Comparison of ENCODE assay signal across 15 mouse cellular contexts in genomic region chr5:129071761-129072280, GRCm38 (mm10). TPM values are rescaled to one million over a fixed set of nuclear protein-coding genes. Genes with fewer than 3 reads are reported as not detected.
DNase-seq lines count a peak whose midpoint lies in the region; ATAC-seq lines count a peak whose summit lies in the region.
"Had no signal": no experiment of that assay in that cellular context is flagged by ENCODE, and none has a peak within 500 bp of the region (broad histone marks: within the 10 kb centered on the region; RNA-seq: fewer than 3 reads in every experiment).

No protein-coding gene starts in this region.

- no peak overlapping the region for H3K4me3 ChIP-seq in neural tube, embryonic 15.5 days (replicated peaks)
- H3K4me3 ChIP-seq in limb, embryonic 15.5 days, result no peak overlapping the region
- H3K4me3 ChIP-seq: kidney, embryonic 15.5 days had no signal

- no peak overlapping the region for H3K4me2 ChIP-seq in neural tube, embryonic 15.5 days
- no peak overlapping the region for H3K4me2 ChIP-seq in limb, embryonic 15.5 days
- H3K4me2 ChIP-seq: kidney, embryonic 15.5 days had no signal

- no peaks in the 10 kb centered on the region for H3K9me3 ChIP-seq in neural tube, embryonic 15.5 days (replicated peaks)
- H3K9me3 ChIP-seq in limb, embryonic 15.5 days, result no peaks in the 10 kb centered on the region
- H3K9me3 ChIP-seq: kidney, embryonic 15.5 days had no signal

- no peaks in the 10 kb centered on the region for H3K36me3 ChIP-seq in neural tube, embryonic 15.5 days
- H3K36me3 ChIP-seq in limb, embryonic 15.5 days, result no peaks in the 10 kb centered on the region
- H3K36me3 ChIP-seq: kidney, embryonic 15.5 days had no signal

- no peak overlapping the region for H3K9ac ChIP-seq in neural tube, embryonic 15.5 days (replicated peaks)
- no peak overlapping the region for H3K9ac ChIP-seq in limb, embryonic 15.5 days
- H3K9ac ChIP-seq: kidney, embryonic 15.5 days had no signal

- ATAC-seq in neural tube, embryonic 15.5 days (ENCODE audit: low FRiP score), result no peak
- no peak for ATAC-seq in limb, embryonic 15.5 days (ENCODE audit: insufficient number of reproducible peaks, low FRiP score, low TSS enrichment, low read depth)

- DNase-seq in heart, postnatal 4 days, result peak; percentile 13
- DNase-seq in heart, adult 11 months, result no peak
- no peak for DNase-seq in neural tube, embryonic 10.5 days (ENCODE audit: extremely low spot score, low spot score)
- DNase-seq in cerebellum, adult 9-11 months, result peak; percentile 31
- no peak for DNase-seq in urinary bladder, adult 18-20 months (ENCODE audit: low spot score in 2 of 2)
- no peak for DNase-seq in kidney, postnatal 4 days
- DNase-seq: heart, postnatal 36 days; liver; lung, postnatal 14 days; right cerebral cortex, postnatal 14 days; thymus, postnatal 36 days had no signal

- peaks cover 18% of the 10 kb centered on the region for H3K4me1 ChIP-seq in neural tube, embryonic 15.5 days
- H3K4me1 ChIP-seq in limb, embryonic 15.5 days, result peaks cover 7% of the 10 kb centered on the region

- WGBS in neural tube, embryonic 15.5 days, result 56% methylated on average over 14 of the region's 14 CpGs
- 53% methylated on average over 14 of the region's 14 CpGs for WGBS in limb, embryonic 15.5 days

- H3K27ac ChIP-seq in neural tube, embryonic 15.5 days (replicated peaks), result peak overlapping the region; percentile 28; the same call in 1 of the 2 replicates
- H3K27ac ChIP-seq in limb, embryonic 15.5 days, result peak overlapping the region; percentile 55
- H3K27ac ChIP-seq: kidney, embryonic 15.5 days had no signal

- no peaks in the 10 kb centered on the region for H3K27me3 ChIP-seq in neural tube, embryonic 15.5 days (replicated peaks)
- H3K27me3 ChIP-seq in limb, embryonic 15.5 days, result no peaks in the 10 kb centered on the region

RNA-seq across cellular contexts. Expression of gene Adgrd1, which starts 24.7 kb away (rescaled TPM):
- total RNA-seq in heart, postnatal 4 days (2021), result 1 to 10 TPM; 6.2 to 6.5 TPM
- polyA plus RNA-seq in neural tube, embryonic 15.5 days (2015; fragmentation: Nextera tagmentation; extraction: Ambion mirVana), result 0.38 and 0.69 TPM in 2 replicates
- 2.4 and 3.7 TPM in 2 replicates for polyA plus RNA-seq in limb, embryonic 15.5 days (2015; fragmentation: Nextera tagmentation; extraction: Ambion mirVana)
- total RNA-seq: monocyte, adult 5-6 weeks had no signal

RNA-seq across cellular contexts. Expression of gene Ran, which starts 52.0 kb away (rescaled TPM):
- total RNA-seq in heart, postnatal 4 days (2021), result 100 to 1,000 TPM; 192 to 200 TPM
- 311 and 368 TPM in 2 replicates for polyA plus RNA-seq in neural tube, embryonic 15.5 days (2015; fragmentation: Nextera tagmentation; extraction: Ambion mirVana)
- 432 and 441 TPM in 2 replicates for polyA plus RNA-seq in limb, embryonic 15.5 days (2015; fragmentation: Nextera tagmentation; extraction: Ambion mirVana)

Comparison
In these comparisons a context has a peak if more than half of its experiments do, and no peak if none do; other contexts are left out.
1. DNase-seq: peak in heart, postnatal 4 days (single experiment) and cerebellum, adult 9-11 months (single experiment); none in heart, adult 11 months (single experiment), neural tube, embryonic 10.5 days (single experiment), urinary bladder, adult 18-20 months (0 of 2) and kidney, postnatal 4 days (0 of 2).